Mouse (Mus musculus): Measurements from ENCODE around the gene Sympk.

- TF ChIP-seq GATA1 (IDR thresholded peaks at IDR 0.05; ENCODE audit: low read length) (no peak), TAL1 (IDR thresholded peaks at IDR 0.05; ENCODE audit: low read length) (no peak)
These were observed 60.8 kb downstream of the Sympk start for GRCm38 (mm10) chr7:19084921-19085473.

All from erythroblast, embryonic 14.5 days (primary cell).